Mouse (Mus musculus): ENCODE data around the gene Gm10073. TPM values are rescaled to one million over a fixed set of nuclear protein-coding genes. Genes with fewer than 3 reads are reported as not detected.
"Not testable (repeated sequence)": the region's sequence is repeated elsewhere in the genome, so short reads cannot be mapped to it uniquely, and the experiment has no call there.

Gene Gm10073
- 94.9 and 117 TPM in 2 replicates for total RNA-seq (2012; rRNA removed)
- total RNA-seq (2014; rRNA removed), result 185 and 224 TPM in 2 replicates
- 21.6 and 21.7 TPM in 2 replicates for polyA plus RNA-seq (2012; ENCODE audit: insufficient read length, low read depth)

GRCm38 (mm10) chr8:106573168-106573567, at the start of gene Gm10073:
TSS of gene Gm10073 (minus strand) at chr8:106573461.
- H3K79me2 ChIP-seq (replicated peaks; ENCODE audit: control insufficient read depth, extremely low read depth, insufficient read depth, poor library complexity, severe bottlenecking); H3K36me3 ChIP-seq (replicated peaks in 1 of 2; ENCODE audit: control insufficient read depth in 1 of 2, insufficient read depth in 1 of 2, low read length in 1 of 2); H3K27me3 ChIP-seq (replicated peaks); H3K27ac ChIP-seq (ENCODE audit: insufficient read depth, low read depth); in situ Hi-C loops (cut with MboI; ENCODE audit: low pct_ligation_motif_present, low pct_unique_long_range_greater_than_20kb, low sequenced_read_pairs); H3K4me2 ChIP-seq (ENCODE audit: insufficient read depth, low read depth, poor library complexity, severe bottlenecking); H3K9me3 ChIP-seq (replicated peaks; ENCODE audit: low read length); H3K9ac ChIP-seq (ENCODE audit: insufficient read depth, low read depth); H3K4me3 ChIP-seq (replicated peaks in 1 of 3; ENCODE audit: low read depth in 2 of 3, low read length in 2 of 3, poor library complexity in 1 of 3); DNase-seq (ENCODE audit: extremely low read depth); dilution Hi-C loops (cut with MboI; ENCODE audit: extremely low pct_ligation_motif_present, extremely low pct_unique_long_range_greater_than_20kb, low sequenced_read_pairs): not testable (repeated sequence)
- H3K4me1 ChIP-seq (ENCODE audit: control insufficient read depth in 1 of 2, insufficient read depth in 2 of 2), result peaks cover 5 to 27% of the 10 kb centered on the region in 2 experiments; a peak in 3 of 4 replicates

- no peak for TF ChIP-seq E2F4 (IDR thresholded peaks at IDR 0.05; ENCODE audit: insufficient replicate concordance, low read depth, low read length)
- no peak for TF ChIP-seq ZC3H11A (IDR thresholded peaks at IDR 0.05; ENCODE audit: low read depth, low read length)
- Histone ChIP-seq H3K36me3 (replicated peaks in 1 of 2; ENCODE audit: control insufficient read depth in 1 of 2, insufficient read depth in 1 of 2, low read length in 1 of 2) (no peaks in the 10 kb centered on the region), H3K4me1 (ENCODE audit: control insufficient read depth in 1 of 2, insufficient read depth in 2 of 2) (no peaks in the 10 kb centered on the region), H3K4me2 (ENCODE audit: insufficient read depth, low read depth, poor library complexity, severe bottlenecking) (no peak overlapping the region), H3K79me2 (replicated peaks; ENCODE audit: control insufficient read depth, extremely low read depth, insufficient read depth, poor library complexity, severe bottlenecking) (no peaks in the 10 kb centered on the region), H3K27ac (ENCODE audit: insufficient read depth, low read depth) (no peak overlapping the region), H3K27me3 (replicated peaks) (no peaks in the 10 kb centered on the region), H3K4me3 (replicated peaks in 1 of 3; ENCODE audit: low read depth in 2 of 3, low read length in 2 of 3, poor library complexity in 1 of 3) (no peak overlapping the region), H3K9ac (ENCODE audit: insufficient read depth, low read depth) (no peak overlapping the region), H3K9me3 (replicated peaks; ENCODE audit: low read length) (no peaks in the 10 kb centered on the region)
- DNase-seq (ENCODE audit: extremely low read depth), result no peak
- dilution Hi-C loops (cut with MboI; ENCODE audit: extremely low pct_ligation_motif_present, extremely low pct_unique_long_range_greater_than_20kb, low sequenced_read_pairs) (no loop called here), in situ Hi-C loops (cut with MboI; ENCODE audit: low pct_ligation_motif_present, low pct_unique_long_range_greater_than_20kb, low sequenced_read_pairs) (no loop called here)
Measured at GRCm38 (mm10) chr8:106623016-106623415, 49.8 kb upstream of the Gm10073 start.

GRCm38 (mm10) chr8:106620488-106620887, 47.2 kb upstream of the Gm10073 start:
- Histone ChIP-seq H3K27me3 (replicated peaks) (no peaks in the 10 kb centered on the region), H3K36me3 (replicated peaks in 1 of 2; ENCODE audit: control insufficient read depth in 1 of 2, insufficient read depth in 1 of 2, low read length in 1 of 2) (no peaks in the 10 kb centered on the region), H3K9ac (ENCODE audit: insufficient read depth, low read depth) (no peak overlapping the region), H3K27ac (ENCODE audit: insufficient read depth, low read depth) (no peak overlapping the region), H3K4me2 (ENCODE audit: insufficient read depth, low read depth, poor library complexity, severe bottlenecking) (no peak overlapping the region), H3K9me3 (replicated peaks; ENCODE audit: low read length) (no peaks in the 10 kb centered on the region), H3K4me1 (ENCODE audit: control insufficient read depth in 1 of 2, insufficient read depth in 2 of 2) (no peaks in the 10 kb centered on the region), H3K4me3 (replicated peaks in 1 of 3; ENCODE audit: low read depth in 2 of 3, low read length in 2 of 3, poor library complexity in 1 of 3) (no peak overlapping the region), H3K79me2 (replicated peaks; ENCODE audit: control insufficient read depth, extremely low read depth, insufficient read depth, poor library complexity, severe bottlenecking) (no peaks in the 10 kb centered on the region)
- in situ Hi-C loops (cut with MboI; ENCODE audit: low pct_ligation_motif_present, low pct_unique_long_range_greater_than_20kb, low sequenced_read_pairs) (no loop called here), dilution Hi-C loops (cut with MboI; ENCODE audit: extremely low pct_ligation_motif_present, extremely low pct_unique_long_range_greater_than_20kb, low sequenced_read_pairs) (no loop called here)
- no peak for DNase-seq (ENCODE audit: extremely low read depth)
- no peak for TF ChIP-seq MAFK (IDR thresholded peaks at IDR 0.05; ENCODE audit: insufficient replicate concordance, low read length)
- TF ChIP-seq KAT2A (IDR thresholded peaks at IDR 0.05; ENCODE audit: insufficient replicate concordance, low read length), result no peak
- TF ChIP-seq RCOR1 (conservative IDR thresholded peaks at IDR 0.05; ENCODE audit: low read depth, low read length), result no peak
- no peak for TF ChIP-seq ZMIZ1 (IDR thresholded peaks at IDR 0.05; ENCODE audit: low read depth, low read length)
- no peak for TF ChIP-seq CTCF (conservative IDR thresholded peaks at IDR 0.05 in 1 of 2, IDR thresholded peaks at IDR 0.05 in 1 of 2; ENCODE audit: low read depth in 2 of 2, low read length in 2 of 2)
- no peak for TF ChIP-seq SMC3 (IDR thresholded peaks at IDR 0.05; ENCODE audit: low read depth, low read length)
- no peak for TF ChIP-seq NELFE (IDR thresholded peaks at IDR 0.05; ENCODE audit: low read depth, low read length)
- no peak for TF ChIP-seq JUN (IDR thresholded peaks at IDR 0.05; ENCODE audit: insufficient read depth, low read depth, low read length)
- TF ChIP-seq BHLHE40 (IDR thresholded peaks at IDR 0.05; ENCODE audit: low read depth, low read length), result no peak
- no peak for TF ChIP-seq GABPA (IDR thresholded peaks at IDR 0.05; ENCODE audit: insufficient replicate concordance, low read depth, low read length)
- no peak for TF ChIP-seq POLR2A (IDR thresholded peaks at IDR 0.05; ENCODE audit: low read depth, low read length)
- no peak for TF ChIP-seq ZC3H11A (IDR thresholded peaks at IDR 0.05; ENCODE audit: low read depth, low read length)
